Mouse (Mus musculus) neural tube, embryonic 14.5 days (tissue): ENCODE data around the gene Gm10842. TPM values are rescaled to one million over a fixed set of nuclear protein-coding genes. Genes with fewer than 3 reads are reported as not detected.

ENCODE experiments used
- ATAC-seq: fragments of 200-750 bp; cut with Nextera tagmentation; 2 replicates; pipeline ENCODE4 v1.8.0; 2017; ENCODE audit warnings: low read depth, mild to moderate bottlenecking, moderate TSS enrichment, moderate library complexity
- H3K27ac ChIP-seq: fragments of 300-500 bp; sonication (generic); 2 replicates; pipeline ENCODE4 v1.5.1; 2014; ENCODE audit warnings: low read depth, mild to moderate bottlenecking, control low read depth, low read length, moderate library complexity, mixed read lengths
- H3K27me3 ChIP-seq: fragments of 300-500 bp; sonication (generic); 2 replicates; pipeline ENCODE4 v1.6.1; 2014; ENCODE audit warnings: low read length; ENCODE audit not compliant: control insufficient read depth, insufficient read depth
- H3K36me3 ChIP-seq: fragments of 300-500 bp; sonication (generic); 2 replicates; pipeline ENCODE4 v1.6.1; 2014; ENCODE audit warnings: low read length, mixed read lengths; ENCODE audit not compliant: control insufficient read depth, insufficient read depth
- H3K4me1 ChIP-seq: fragments of 300-500 bp; sonication (generic); 2 replicates; pipeline ENCODE4 v1.6.1; 2014; ENCODE audit warnings: low read length; ENCODE audit not compliant: control insufficient read depth, insufficient read depth
- H3K4me2 ChIP-seq: fragments of 300-500 bp; sonication (generic); 2 replicates; pipeline ENCODE4 v1.6.1; 2014; ENCODE audit warnings: mild to moderate bottlenecking, low read depth, low read length, control low read depth
- H3K4me3 ChIP-seq: fragments of 300-500 bp; sonication (generic); 2 replicates; pipeline ENCODE4 v1.5.1; 2014; ENCODE audit warnings: low read depth, low read length, control low read depth, mixed read lengths
- H3K9ac ChIP-seq: fragments of 300-500 bp; sonication (generic); replicated peaks from 2 replicates; pipeline ENCODE4 v1.6.1; 2014; ENCODE audit warnings: low read depth, mild to moderate bottlenecking, control low read depth, low read length, mixed read lengths
- H3K9me3 ChIP-seq: fragments of 300-500 bp; sonication (generic); 2 replicates; pipeline ENCODE4 v1.6.1; 2016; ENCODE audit warnings: low read length; ENCODE audit not compliant: control insufficient read depth
- WGBS: fragments of 180-500 bp; shearing (Covaris S2); extraction: QIAGEN DNeasy Blood & Tissue Kit; methylation state at CpG from one replicate; pipeline ENCODE4 v1.1.7; 2014; 5-methylcytosine and 5-hydroxymethylcytosine counted together
- polyA plus RNA-seq: library from polyadenylated mRNA; unstranded; fragments of >200 nt; fragmentation: Nextera tagmentation; extraction: Ambion mirVana; gene quantifications from 2 replicates; pipeline ENCODE4 v1.2.1, GENCODE M21; 2014

Gm10842 gene
- polyA plus RNA-seq, 1 experiment from 2014 or later, result not detected

DNA sequence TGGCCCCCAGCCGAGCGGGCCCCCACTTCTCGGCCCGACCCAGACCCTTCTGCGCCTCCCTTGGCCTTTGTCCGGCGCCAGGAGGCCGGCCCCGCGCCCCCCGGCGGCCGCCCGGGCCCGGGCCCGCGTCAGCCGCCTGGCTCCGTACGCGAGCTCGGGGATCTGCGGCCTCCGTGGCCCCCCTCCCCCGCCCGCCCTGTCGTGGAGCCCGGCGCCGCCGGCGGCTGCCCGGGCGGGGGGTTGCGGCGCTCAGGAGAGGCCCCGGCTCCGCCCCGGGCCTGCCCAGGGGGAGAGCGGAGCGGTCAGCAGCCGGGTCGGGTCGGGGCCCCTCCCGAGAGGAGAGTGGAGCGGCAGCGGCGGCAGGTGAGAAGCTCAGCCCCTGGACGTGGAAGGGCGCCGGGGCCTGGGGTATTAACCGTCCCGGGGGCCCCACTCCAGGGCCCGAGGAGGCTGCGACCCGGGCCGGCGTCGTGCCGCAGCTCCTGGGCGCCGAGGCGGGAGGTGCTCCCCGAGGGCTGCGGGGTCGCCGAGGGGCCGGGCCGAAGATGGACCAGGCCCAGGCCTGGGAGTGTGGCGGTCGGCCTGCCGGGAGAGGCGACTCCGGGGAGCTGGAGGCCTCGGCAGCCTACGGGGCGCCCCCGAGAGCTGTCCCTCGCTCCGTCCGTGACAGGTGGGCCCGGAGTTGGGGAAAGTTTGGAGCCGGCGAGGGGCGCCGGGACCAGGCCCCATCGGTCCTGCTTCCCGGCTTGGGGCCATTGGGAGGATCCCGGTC lies 35.2 kb downstream of the Gm10842 start:
- ATAC-seq, result peak; percentile 55
- Histone ChIP-seq H3K4me3 (peak overlapping the region; percentile 89), H3K9ac (peak overlapping the region; percentile 97), H3K4me2 (peak overlapping the region; percentile 75), H3K9me3 (no peaks in the 10 kb centered on the region), H3K4me1 (peaks cover 15% of the 10 kb centered on the region), H3K36me3 (peaks cover 9% of the 10 kb centered on the region; the same call in 1 of the 2 replicates), H3K27me3 (no peaks in the 10 kb centered on the region), H3K27ac (peak overlapping the region; percentile 84)
- WGBS, result 9% methylated on average over 53 of the region's 89 CpGs

DNA sequence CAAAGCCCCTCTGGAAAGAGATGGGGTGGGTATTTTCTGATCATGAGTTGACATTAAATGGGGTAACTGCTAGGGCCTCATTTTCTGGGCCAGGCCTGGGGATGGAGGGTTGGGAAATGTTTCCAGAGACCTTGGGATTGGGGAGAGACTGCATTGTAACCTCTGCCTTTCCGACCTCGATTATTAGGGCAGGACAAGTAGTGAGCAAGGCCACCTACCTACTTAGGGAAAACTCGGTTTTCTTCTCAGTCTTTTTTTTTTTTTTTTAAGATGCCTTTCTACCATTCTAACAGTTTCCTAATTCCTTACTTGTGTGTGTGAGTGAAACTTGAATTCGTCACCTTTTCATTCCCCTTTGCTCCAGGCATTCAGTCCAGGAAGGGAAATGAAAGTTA lies 35.8 kb downstream of the Gm10842 start:
- peak overlapping the region; percentile 97 for H3K9ac ChIP-seq
- H3K27me3 ChIP-seq, result no peaks in the 10 kb centered on the region
- H3K36me3 ChIP-seq, result peaks cover 9% of the 10 kb centered on the region; the same call in 1 of the 2 replicates
- no peaks in the 10 kb centered on the region for H3K9me3 ChIP-seq
- 4% methylated on average over 4 of the region's 4 CpGs for WGBS
- peak overlapping the region; percentile 89 for H3K4me3 ChIP-seq
- peaks cover 15% of the 10 kb centered on the region for H3K4me1 ChIP-seq
- peak overlapping the region; percentile 75 for H3K4me2 ChIP-seq
- peak overlapping the region; percentile 84 for H3K27ac ChIP-seq
- no peak for ATAC-seq

DNA sequence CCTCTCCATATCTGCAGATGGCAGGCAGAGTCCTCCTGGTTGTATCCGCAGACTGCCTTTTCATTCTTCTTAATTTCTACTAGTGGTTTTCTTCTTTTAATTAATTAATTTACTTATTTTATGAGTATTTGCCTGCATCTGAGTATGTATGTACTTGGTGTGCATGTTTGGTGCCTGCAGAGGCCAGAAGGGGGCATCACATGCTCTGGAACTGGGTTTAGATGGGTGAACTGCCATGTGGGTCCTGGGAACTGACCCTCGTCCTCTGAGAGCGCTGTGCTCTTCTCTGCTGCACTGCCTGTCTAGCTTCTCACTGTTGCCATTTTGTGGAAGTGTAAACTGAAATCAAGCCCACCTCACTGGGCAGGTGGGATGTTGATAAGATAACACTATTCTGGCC lies 38.0 kb downstream of the Gm10842 start:
- ATAC-seq, result no peak
- WGBS, result 92% methylated on average over 3 of the region's 3 CpGs
- Histone ChIP-seq H3K9ac (no peak overlapping the region), H3K4me1 (peaks cover 9% of the 10 kb centered on the region), H3K27me3 (no peaks in the 10 kb centered on the region), H3K27ac (no peak overlapping the region), H3K36me3 (peaks cover 9% of the 10 kb centered on the region; the same call in 1 of the 2 replicates), H3K9me3 (no peaks in the 10 kb centered on the region), H3K4me3 (no peak overlapping the region), H3K4me2 (no peak overlapping the region)

DNA sequence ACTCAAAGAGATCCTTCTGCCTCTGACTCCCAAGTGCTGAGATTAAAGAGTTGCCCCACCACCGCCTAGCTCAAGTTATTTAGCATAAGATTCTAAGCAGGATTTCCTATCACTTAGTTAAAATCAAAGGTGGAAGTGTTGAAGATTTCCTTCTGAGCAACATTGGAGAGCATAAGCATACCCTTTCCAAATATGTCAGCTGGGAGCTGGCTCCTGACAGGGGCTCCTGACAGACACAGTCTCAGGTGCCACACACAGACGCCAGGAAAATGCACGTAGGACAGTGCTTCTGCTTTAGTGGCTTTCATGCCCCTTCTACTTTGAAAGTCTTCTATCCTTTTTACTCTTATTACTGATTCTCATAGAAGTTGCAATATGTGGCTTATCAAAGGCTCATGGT lies 45.5 kb downstream of the Gm10842 start:
- Histone ChIP-seq H3K36me3 (no peaks in the 10 kb centered on the region), H3K4me3 (no peak overlapping the region), H3K27me3 (no peaks in the 10 kb centered on the region), H3K4me1 (no peaks in the 10 kb centered on the region), H3K9me3 (no peaks in the 10 kb centered on the region), H3K9ac (no peak overlapping the region), H3K27ac (no peak overlapping the region), H3K4me2 (no peak overlapping the region)
- no peak for ATAC-seq
- 97% methylated on average over 3 of the region's 3 CpGs for WGBS

Other genes starting within 250 kb of the Gm10842 start
- gene Efcab3, start 83.3 kb upstream of the Gm10842 start, polyA plus RNA-seq, result not detected in 2 replicates
- 31.9 and 33.9 TPM in 2 replicates for gene Mettl2, start 20.5 kb upstream of the Gm10842 start, polyA plus RNA-seq
- gene Tlk2, start 31.9 kb downstream of the Gm10842 start, polyA plus RNA-seq, result 27.8 and 31.2 TPM in 2 replicates
- 1.8 and 3.6 TPM in 2 replicates for gene Mrc2, start 145.8 kb downstream of the Gm10842 start, polyA plus RNA-seq